Mouse (Mus musculus) megakaryocyte, embryonic 14.5 days (primary cell): ENCODE results near the gene Gm21304.
"Not testable (repeated sequence)": the region's sequence is repeated elsewhere in the genome, so short reads cannot be mapped to it uniquely, and the experiment has no call there.

Experiments
- FLI1 ChIP-seq: IDR thresholded peaks from 2 replicates; pipeline ENCODE4 v1.6.1; 2012; ENCODE audit warnings: low read length, inconsistent platforms, mixed read lengths
- GATA1 ChIP-seq: IDR thresholded peaks from 3 replicates; pipeline ENCODE4 v1.6.1; 2012; ENCODE audit warnings: mixed read lengths, low read length, inconsistent platforms, borderline replicate concordance

- TF ChIP-seq GATA1, FLI1: not testable (repeated sequence)
These were observed 17.1 kb upstream of the Gm21304 start, which contains the start of gene Gm6763 for GRCm38 (mm10) chr10:104151197-104151596.
